Comparison of ENCODE assay signal across 27 mouse cellular contexts in the genomic region with DNA sequence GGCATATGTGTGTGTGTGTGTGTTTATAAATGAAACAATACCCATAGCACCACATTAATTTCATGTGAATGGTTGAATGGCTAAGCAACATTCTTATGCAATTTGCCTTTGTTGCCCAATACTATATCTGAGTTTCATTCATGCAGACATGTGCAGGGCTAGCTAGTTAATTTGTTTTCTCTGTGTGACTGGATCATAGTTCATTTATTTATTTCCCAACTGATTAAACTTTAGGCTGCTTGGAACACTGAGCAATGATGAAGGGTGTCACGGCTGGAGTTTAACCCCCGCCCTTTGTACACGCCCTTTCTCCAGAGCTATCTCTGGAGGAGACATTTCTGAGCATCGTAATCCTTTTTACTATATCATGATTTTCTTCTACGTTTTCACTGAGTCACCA.
A peak's percentile ranks its signal among the peaks of the same experiment; 100 is the strongest.
DNase-seq lines count a peak whose midpoint lies in the region; ATAC-seq and TF ChIP-seq lines count a peak whose summit lies in the region.
"Had no signal": no experiment of that assay in that cellular context is flagged by ENCODE, and none has a peak within 500 bp of the region (broad histone marks: within the 10 kb centered on the region; RNA-seq: fewer than 3 reads in every experiment).

No protein-coding gene starts in this region.

- peaks cover 5% of the 10 kb centered on the region for H3K4me1 ChIP-seq in liver, postnatal 0 days (ENCODE audit: insufficient read depth)
- H3K4me1 ChIP-seq: limb, embryonic 13.5 days; liver, embryonic 15.5 days had no signal

- H3K4me3 ChIP-seq in liver, postnatal 0 days (ENCODE audit: low read depth, low read length) = no peak overlapping the region
- H3K4me3 ChIP-seq: embryonic facial prominence, embryonic 13.5 days; erythroblast, embryonic 14.5 days; forebrain, embryonic 12.5 days; gastrocnemius, adult 2 months; heart, embryonic 10.5 days; limb, embryonic 13.5 days; liver, embryonic 15.5 days had no signal

- H3K9ac ChIP-seq in liver, postnatal 0 days (replicated peaks) = no peak overlapping the region
- H3K9ac ChIP-seq: embryonic facial prominence, embryonic 13.5 days; forebrain, embryonic 12.5 days; limb, embryonic 13.5 days; liver, embryonic 15.5 days had no signal

- TF ChIP-seq CTCF in liver, postnatal 0 days (IDR thresholded peaks at IDR 0.05; ENCODE audit: low read depth) = no peak

- peak; percentile 29 for DNase-seq in kidney, adult 11 months
- no peak for DNase-seq in kidney, postnatal 4 days
- DNase-seq in liver, postnatal 0 days = no peak
- DNase-seq in liver (no peak), adipocyte (ENCODE audit: low spot score) (peak; percentile 73)
- no peak for DNase-seq in cerebellum, adult 18-20 months
- DNase-seq: adrenal gland, adult 2 months; cerebellum, adult 11-12 months; cerebellum, postnatal 25 days; embryo, embryonic 11 days; gastrocnemius, adult 2 months; layer of hippocampus, adult 9-11 months; lung, postnatal 36 days; thymus, adult 2 months; thymus, postnatal 4 days had no signal

- 68% methylated on average over 5 of the region's 5 CpGs for WGBS in liver, postnatal 0 days (ENCODE audit: insufficient replicate concordance)

- no peaks in the 10 kb centered on the region for H3K36me3 ChIP-seq in liver, postnatal 0 days (replicated peaks; ENCODE audit: insufficient read depth, low read length)
- H3K36me3 ChIP-seq: embryonic facial prominence, embryonic 13.5 days; forebrain, embryonic 12.5 days; limb, embryonic 13.5 days; liver, embryonic 15.5 days had no signal

- H3K27me3 ChIP-seq in liver, postnatal 0 days (ENCODE audit: insufficient read depth, low read length) = no peaks in the 10 kb centered on the region
- H3K27me3 ChIP-seq: embryonic facial prominence, embryonic 13.5 days; forebrain, embryonic 12.5 days; limb, embryonic 13.5 days; liver, embryonic 15.5 days; Patski had no signal

- H3K9me3 ChIP-seq in liver, postnatal 0 days (ENCODE audit: low read length) = no peaks in the 10 kb centered on the region
- H3K9me3 ChIP-seq: embryonic facial prominence, embryonic 13.5 days; forebrain, embryonic 12.5 days; heart, embryonic 10.5 days; limb, embryonic 13.5 days; liver, embryonic 15.5 days had no signal

- TF ChIP-seq EP300 in liver, postnatal 0 days (IDR thresholded peaks at IDR 0.05; ENCODE audit: low read depth) = no peak

- H3K4me2 ChIP-seq in liver, postnatal 0 days (ENCODE audit: low read depth, low read length) = no peak overlapping the region
- H3K4me2 ChIP-seq: embryonic facial prominence, embryonic 13.5 days; forebrain, embryonic 12.5 days; limb, embryonic 13.5 days; liver, embryonic 15.5 days; midbrain, embryonic 11.5 days had no signal

- peak; percentile 62 for ATAC-seq in liver, postnatal 0 days
- ATAC-seq in megakaryocyte, adult 5-6 weeks (ENCODE audit: poor library complexity, severe bottlenecking) = peak; percentile 36
- no peak for ATAC-seq in megakaryocyte-erythroid progenitor cell, adult 5-6 weeks (replicated peaks; ENCODE audit: low FRiP score, low TSS enrichment, poor library complexity, severe bottlenecking)
- ATAC-seq: hindbrain, postnatal 0 days; Patski had no signal

- H3K27ac ChIP-seq in liver, postnatal 0 days (ENCODE audit: low read depth) = no peak overlapping the region
- H3K27ac ChIP-seq: embryonic facial prominence, embryonic 13.5 days; forebrain, embryonic 12.5 days; gastrocnemius, adult 2 months; heart, embryonic 10.5 days; hindbrain, postnatal 0 days; limb, embryonic 13.5 days; liver, embryonic 15.5 days; stomach, postnatal 0 days had no signal

Comparison
In these comparisons a context has a peak if more than half of its experiments do, and no peak if none do; other contexts are left out.
1. DNase-seq: peak in kidney, adult 11 months (single experiment) and adipocyte (single experiment); none in kidney, postnatal 4 days (0 of 2), liver, postnatal 0 days (single experiment), liver (single experiment) and cerebellum, adult 18-20 months (0 of 2).